Mouse (Mus musculus) hindbrain, embryonic 11.5 days (tissue): Measurements from ENCODE around the gene Grid2. TPM values are rescaled to one million over a fixed set of nuclear protein-coding genes. Genes with fewer than 3 reads are reported as not detected.

Experiments
- ATAC-seq: fragments of 200-750 bp; cut with Nextera tagmentation; 2 replicates; pipeline ENCODE4 v1.8.0; 2017; ENCODE audit warnings: mild to moderate bottlenecking, moderate TSS enrichment, moderate library complexity; ENCODE audit not compliant: low FRiP score
- DNase-seq: peaks from one replicate; pipeline ENCODE4 v3.0.0-alpha.2; 2015; ENCODE audit warnings: low spot score
- H3K27ac ChIP-seq: fragments of 300-500 bp; sonication (generic); 2 replicates; pipeline ENCODE4 v1.5.1; 2014; ENCODE audit warnings: mild to moderate bottlenecking, low read depth, low read length
- H3K27me3 ChIP-seq: fragments of 300-500 bp; sonication (generic); 2 replicates; pipeline ENCODE4 v1.6.1; 2014; ENCODE audit warnings: mild to moderate bottlenecking, low read length, moderate library complexity, mixed read lengths; ENCODE audit not compliant: control insufficient read depth, insufficient read depth
- H3K36me3 ChIP-seq: fragments of 300-500 bp; sonication (generic); 2 replicates; pipeline ENCODE4 v1.6.1; 2014; ENCODE audit warnings: mild to moderate bottlenecking, low read length, moderate library complexity, mixed read lengths; ENCODE audit not compliant: control insufficient read depth, insufficient read depth
- H3K4me1 ChIP-seq: fragments of 300-500 bp; sonication (generic); replicated peaks from 2 replicates; pipeline ENCODE4 v1.6.1; 2014; ENCODE audit warnings: low read length, mixed read lengths; ENCODE audit not compliant: control insufficient read depth, insufficient read depth
- H3K4me2 ChIP-seq: fragments of 300-500 bp; sonication (generic); replicated peaks from 2 replicates; pipeline ENCODE4 v1.6.1; 2014; ENCODE audit warnings: mild to moderate bottlenecking, low read depth, low read length
- H3K4me3 ChIP-seq: fragments of 300-500 bp; sonication (generic); 2 replicates; pipeline ENCODE4 v1.5.1; 2014; ENCODE audit warnings: low read depth, low read length
- H3K9ac ChIP-seq: fragments of 300-500 bp; sonication (generic); 2 replicates; pipeline ENCODE4 v1.6.1; 2014; ENCODE audit warnings: low read depth, low read length
- H3K9me3 ChIP-seq: fragments of 300-500 bp; sonication (generic); 2 replicates; pipeline ENCODE4 v1.6.1; 2016; ENCODE audit warnings: low read length; ENCODE audit not compliant: control insufficient read depth
- WGBS: fragments of 180-500 bp; shearing (Covaris S2); extraction: QIAGEN DNeasy Blood & Tissue Kit; methylation state at CpG from one replicate; pipeline ENCODE4 v1.1.7; 2014; 5-methylcytosine and 5-hydroxymethylcytosine counted together
- polyA plus RNA-seq: library from polyadenylated mRNA; unstranded; fragments of >200 nt; fragmentation: Nextera tagmentation; extraction: Ambion mirVana; gene quantifications from 2 replicates; pipeline ENCODE4 v1.2.1, GENCODE M21; 2014

Gene Grid2
- polyA plus RNA-seq, 1 experiment from 2014 or later = 5.5 TPM

DNA sequence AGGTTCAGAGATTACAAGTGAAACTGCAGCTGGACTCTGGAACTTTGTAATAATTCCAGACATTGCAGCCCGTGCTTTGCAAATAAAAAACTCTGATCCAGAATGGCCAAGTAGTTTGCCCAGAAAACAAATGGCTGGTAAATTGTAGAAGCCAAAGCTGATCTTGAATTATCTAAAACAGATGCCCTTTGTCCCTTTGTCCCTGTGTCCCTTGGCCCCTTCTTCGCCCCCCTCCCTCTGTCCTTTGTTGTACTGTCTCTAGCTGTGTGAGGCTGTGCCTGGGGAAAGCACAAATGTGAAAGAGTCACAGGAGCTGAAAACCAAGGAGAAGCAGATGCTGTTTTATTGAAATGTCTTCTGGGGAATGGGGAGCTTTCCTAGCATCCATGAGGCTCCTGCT, 1341.2 kb downstream of the Grid2 start:
- Histone ChIP-seq H3K4me3 (no peak overlapping the region), H3K36me3 (no peaks in the 10 kb centered on the region), H3K27ac (no peak overlapping the region), H3K27me3 (no peaks in the 10 kb centered on the region), H3K9ac (no peak overlapping the region), H3K9me3 (no peaks in the 10 kb centered on the region), H3K4me2 (no peak overlapping the region), H3K4me1 (no peaks in the 10 kb centered on the region; the same call in 1 of the 2 replicates)
- peak; percentile 35 for DNase-seq
- 18% methylated on average over 2 of the region's 2 CpGs for WGBS
- ATAC-seq = peak; percentile 62; the same call in 1 of the 2 replicates

DNA sequence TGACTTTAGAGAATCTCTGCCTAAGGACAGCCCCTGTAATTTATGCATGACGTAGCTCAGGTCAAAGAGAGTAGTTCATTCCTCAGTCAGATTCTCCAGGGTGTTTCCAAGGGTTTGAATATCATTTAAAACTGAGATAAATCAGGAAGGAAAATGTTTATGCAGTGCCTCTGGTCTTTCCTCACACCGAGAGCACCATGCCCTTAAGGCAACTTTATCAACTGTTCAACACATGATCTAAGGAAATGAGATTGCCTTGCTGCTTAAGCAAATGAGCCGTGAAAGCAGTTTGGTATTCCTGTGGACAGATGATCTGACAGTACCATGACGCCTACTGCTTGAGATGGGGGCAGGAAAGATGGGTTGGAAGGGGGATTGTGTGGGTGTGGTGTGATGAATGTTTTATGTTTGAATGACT, 1342.5 kb downstream of the Grid2 start:
- Histone ChIP-seq H3K9me3 (no peaks in the 10 kb centered on the region), H3K9ac (no peak overlapping the region), H3K27me3 (no peaks in the 10 kb centered on the region), H3K36me3 (no peaks in the 10 kb centered on the region), H3K27ac (no peak overlapping the region), H3K4me2 (no peak overlapping the region), H3K4me3 (no peak overlapping the region), H3K4me1 (no peaks in the 10 kb centered on the region; the same call in 1 of the 2 replicates)
- ATAC-seq (peak; percentile 79), DNase-seq (peak; percentile 32)
- 11% methylated on average over 4 of the region's 4 CpGs for WGBS

DNA sequence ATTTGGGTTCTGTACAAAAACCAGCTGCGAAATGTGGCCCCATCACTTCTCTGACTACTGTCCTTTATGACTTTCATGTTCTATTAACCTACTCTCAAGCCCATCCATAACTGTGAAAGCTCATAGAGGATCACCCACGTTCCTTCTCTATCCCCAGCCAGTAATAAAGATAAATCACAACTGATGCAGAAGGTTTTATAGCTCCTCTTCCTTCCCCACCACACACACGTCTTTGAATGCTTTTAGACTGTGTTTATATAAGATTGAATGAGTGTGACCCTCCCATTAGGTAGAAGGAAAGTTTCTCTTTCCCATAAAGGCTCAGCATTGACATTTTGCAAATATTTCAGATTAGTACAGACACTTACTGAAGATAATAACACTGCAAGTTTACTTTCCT, 1350.1 kb downstream of the Grid2 start:
- 63% methylated on average over 3 of the region's 3 CpGs for WGBS
- Histone ChIP-seq H3K9me3 (no peaks in the 10 kb centered on the region), H3K9ac (no peak overlapping the region), H3K36me3 (no peaks in the 10 kb centered on the region), H3K27me3 (no peaks in the 10 kb centered on the region), H3K4me1 (no peaks in the 10 kb centered on the region), H3K4me3 (no peak overlapping the region), H3K27ac (no peak overlapping the region), H3K4me2 (no peak overlapping the region)
- ATAC-seq (no peak), DNase-seq (no peak)

DNA sequence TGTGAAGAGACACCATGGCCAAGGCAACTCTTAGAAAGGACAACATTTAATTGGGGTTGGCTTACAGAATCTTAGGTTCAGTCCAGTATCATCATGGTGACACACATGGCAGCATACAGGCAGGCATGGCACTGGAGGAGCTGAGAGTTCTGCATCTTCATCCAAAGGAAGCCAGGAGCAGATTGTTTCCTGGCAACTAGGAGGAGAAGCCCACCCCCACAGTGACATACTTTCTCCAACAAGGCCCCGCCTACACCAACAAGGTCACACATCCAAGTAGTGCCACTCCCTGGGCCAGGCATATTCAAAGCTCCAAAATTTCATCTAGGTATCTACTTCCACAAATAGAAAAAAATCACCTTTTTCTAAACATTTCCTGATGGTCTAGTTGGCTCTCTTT, 1351.4 kb downstream of the Grid2 start:
- H3K9ac ChIP-seq = no peak overlapping the region
- H3K4me3 ChIP-seq = no peak overlapping the region
- H3K27me3 ChIP-seq = no peaks in the 10 kb centered on the region
- no peak overlapping the region for H3K4me2 ChIP-seq
- no peaks in the 10 kb centered on the region for H3K9me3 ChIP-seq
- ATAC-seq = no peak
- no peaks in the 10 kb centered on the region for H3K36me3 ChIP-seq
- DNase-seq = no peak
- no peak overlapping the region for H3K27ac ChIP-seq
- WGBS = 92% methylated on average over 1 of the region's 1 CpGs
- no peaks in the 10 kb centered on the region for H3K4me1 ChIP-seq

DNA sequence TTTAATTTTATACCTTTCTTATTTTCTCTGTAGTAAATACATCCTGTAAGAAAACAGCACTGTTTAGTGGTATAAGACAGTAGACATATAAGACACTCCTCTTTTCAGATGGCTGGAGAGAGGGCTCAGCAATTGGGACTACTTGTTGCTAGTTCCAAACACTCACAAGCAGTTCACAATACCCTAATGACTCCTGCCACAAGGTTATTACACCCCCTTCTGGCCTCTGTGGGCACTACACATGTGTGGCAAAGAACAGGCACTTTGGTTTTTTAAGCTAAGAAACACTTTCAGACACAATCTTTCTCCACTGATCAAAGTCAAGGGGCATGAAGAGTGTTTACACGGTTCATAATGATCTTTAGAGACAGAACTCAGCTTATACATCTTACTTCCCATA, 1352.3 kb downstream of the Grid2 start:
- no peaks in the 10 kb centered on the region for H3K27me3 ChIP-seq
- ATAC-seq = 0 out of 2 replicates have a peak, but pooled peaks have one; percentile 53
- no peak overlapping the region for H3K9ac ChIP-seq
- no peaks in the 10 kb centered on the region for H3K4me1 ChIP-seq
- DNase-seq = peak; percentile 57
- no peaks in the 10 kb centered on the region for H3K36me3 ChIP-seq
- H3K4me2 ChIP-seq = no peak overlapping the region
- H3K9me3 ChIP-seq = no peaks in the 10 kb centered on the region
- H3K4me3 ChIP-seq = no peak overlapping the region
- 33% methylated on average over 1 of the region's 1 CpGs for WGBS
- no peak overlapping the region for H3K27ac ChIP-seq

DNA sequence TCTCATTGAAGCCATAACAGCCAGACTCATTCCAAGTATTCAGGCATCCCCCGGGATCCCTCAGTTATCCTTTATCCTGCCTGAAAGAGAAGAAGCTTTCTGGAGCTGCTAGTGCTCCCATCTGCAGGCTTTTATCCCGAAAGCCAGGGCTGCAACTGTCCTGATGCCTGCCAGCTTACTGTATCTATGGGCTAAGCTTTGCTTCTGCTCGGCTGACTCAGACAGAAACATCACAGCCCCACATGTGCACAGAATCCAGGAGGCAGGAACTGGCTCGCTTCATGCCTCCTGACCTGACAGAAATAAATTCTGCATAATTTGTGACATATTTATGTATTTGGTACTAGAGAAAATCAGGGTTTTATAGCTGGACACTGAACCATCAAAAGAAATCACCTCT, 1361.2 kb downstream of the Grid2 start:
- Histone ChIP-seq H3K4me2 (no peak overlapping the region), H3K9me3 (no peaks in the 10 kb centered on the region), H3K27ac (peak overlapping the region; percentile 2; the same call in 1 of the 2 replicates), H3K4me3 (no peak overlapping the region), H3K9ac (no peak overlapping the region), H3K36me3 (no peaks in the 10 kb centered on the region), H3K27me3 (no peaks in the 10 kb centered on the region), H3K4me1 (no peaks in the 10 kb centered on the region)
- ATAC-seq (no peak), DNase-seq (no peak)
- WGBS = 57% methylated on average over 4 of the region's 4 CpGs

DNA sequence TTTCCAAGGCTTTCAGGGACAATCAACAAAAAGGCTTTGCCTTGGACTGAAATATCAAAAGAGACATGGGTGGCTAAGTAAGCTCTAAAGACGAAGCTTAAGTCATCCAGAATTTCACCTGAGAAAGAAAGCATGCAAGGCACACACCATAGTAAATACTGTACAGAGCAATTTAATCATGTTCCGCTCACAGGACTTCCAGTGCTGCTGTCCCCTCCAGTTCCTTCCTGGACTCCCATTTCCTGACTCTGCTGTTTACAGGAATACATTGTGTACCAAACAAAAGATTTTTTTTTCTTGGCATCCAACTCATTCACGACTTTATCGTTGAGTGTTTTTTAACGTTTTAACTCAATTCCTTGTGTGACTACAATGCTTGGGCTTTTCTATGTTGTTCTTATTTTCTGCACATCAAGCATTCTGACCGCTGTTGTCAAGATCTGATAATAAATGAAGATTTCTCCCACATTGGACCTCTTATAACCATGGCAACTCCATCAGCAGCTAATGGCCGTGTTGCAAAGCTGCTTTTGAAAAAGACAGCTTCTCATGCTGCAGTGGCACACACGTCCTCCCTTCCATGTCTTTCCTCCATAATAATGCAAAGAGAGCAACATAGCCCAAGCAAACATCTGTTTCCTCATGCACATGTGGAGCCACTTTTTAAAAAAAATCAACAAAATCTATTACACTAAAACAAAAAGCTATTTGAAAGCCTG, 1361.9 kb downstream of the Grid2 start:
- ATAC-seq (peak; percentile 73), DNase-seq (peak; percentile 19)
- Histone ChIP-seq H3K27me3 (no peaks in the 10 kb centered on the region), H3K27ac (peak overlapping the region; percentile 2; the same call in 1 of the 2 replicates), H3K4me3 (no peak overlapping the region), H3K4me1 (no peaks in the 10 kb centered on the region), H3K36me3 (no peaks in the 10 kb centered on the region), H3K4me2 (no peak overlapping the region), H3K9ac (no peak overlapping the region), H3K9me3 (no peaks in the 10 kb centered on the region)
- 55% methylated on average over 8 of the region's 8 CpGs for WGBS

DNA sequence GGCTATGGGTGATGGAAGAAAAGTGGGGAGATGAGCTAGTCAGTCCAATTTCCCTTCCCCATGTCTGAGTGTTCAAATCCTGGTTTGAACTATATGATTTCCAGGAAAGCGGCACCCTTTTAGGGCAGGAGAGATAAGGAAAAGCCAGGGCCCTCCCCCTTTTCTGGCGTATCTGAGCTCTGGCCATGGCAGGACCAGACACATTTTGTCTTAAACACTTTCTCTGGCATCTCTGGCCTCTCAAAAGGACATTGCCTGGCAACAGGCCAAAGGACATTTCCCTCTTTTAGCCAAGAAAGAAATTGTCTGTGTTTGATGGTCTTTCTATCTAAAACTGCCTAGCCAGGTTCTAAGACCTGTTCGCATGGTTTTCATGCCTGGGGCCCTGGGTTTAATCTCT, 1367.7 kb downstream of the Grid2 start:
- no peaks in the 10 kb centered on the region for H3K36me3 ChIP-seq
- H3K27ac ChIP-seq = no peak overlapping the region
- H3K27me3 ChIP-seq = no peaks in the 10 kb centered on the region
- DNase-seq (no peak), ATAC-seq (no peak)
- WGBS = 58% methylated on average over 3 of the region's 3 CpGs
- H3K4me1 ChIP-seq = no peaks in the 10 kb centered on the region
- no peak overlapping the region for H3K4me3 ChIP-seq
- no peak overlapping the region for H3K9ac ChIP-seq
- H3K9me3 ChIP-seq = no peaks in the 10 kb centered on the region
- no peak overlapping the region for H3K4me2 ChIP-seq

DNA sequence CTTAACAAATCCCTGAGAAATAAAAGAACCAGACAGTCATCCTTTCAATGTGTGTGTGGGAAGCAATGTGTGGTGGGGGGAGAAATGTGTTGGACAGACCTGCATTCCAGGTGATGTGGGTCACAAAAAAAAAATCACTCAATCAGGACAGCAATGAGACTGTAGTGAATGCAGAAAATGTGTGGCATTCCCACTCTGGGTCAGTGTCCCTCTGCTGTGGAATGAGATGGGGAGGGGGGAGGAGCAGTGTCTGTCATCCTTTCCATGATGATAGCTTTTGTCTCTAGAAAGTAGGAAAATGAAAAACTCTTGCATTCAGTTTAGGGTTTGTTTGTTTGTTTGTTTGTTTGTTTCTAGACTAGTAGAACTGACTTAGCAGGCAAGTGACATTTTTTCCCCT, 1392.0 kb downstream of the Grid2 start:
- DNase-seq = no peak
- no peak overlapping the region for H3K4me3 ChIP-seq
- no peak overlapping the region for H3K4me2 ChIP-seq
- no peaks in the 10 kb centered on the region for H3K36me3 ChIP-seq
- no peaks in the 10 kb centered on the region for H3K4me1 ChIP-seq
- H3K27me3 ChIP-seq = no peaks in the 10 kb centered on the region
- no peaks in the 10 kb centered on the region for H3K9me3 ChIP-seq
- no peak overlapping the region for H3K9ac ChIP-seq
- ATAC-seq = no peak
- H3K27ac ChIP-seq = no peak overlapping the region
